Mouse (Mus musculus): ENCODE measurements around the gene 1190005I06Rik. TPM values are rescaled to one million over a fixed set of nuclear protein-coding genes. Genes with fewer than 3 reads are reported as not detected.

1190005I06Rik gene
- polyA plus RNA-seq, 1 experiment: 2.6 TPM

DNA sequence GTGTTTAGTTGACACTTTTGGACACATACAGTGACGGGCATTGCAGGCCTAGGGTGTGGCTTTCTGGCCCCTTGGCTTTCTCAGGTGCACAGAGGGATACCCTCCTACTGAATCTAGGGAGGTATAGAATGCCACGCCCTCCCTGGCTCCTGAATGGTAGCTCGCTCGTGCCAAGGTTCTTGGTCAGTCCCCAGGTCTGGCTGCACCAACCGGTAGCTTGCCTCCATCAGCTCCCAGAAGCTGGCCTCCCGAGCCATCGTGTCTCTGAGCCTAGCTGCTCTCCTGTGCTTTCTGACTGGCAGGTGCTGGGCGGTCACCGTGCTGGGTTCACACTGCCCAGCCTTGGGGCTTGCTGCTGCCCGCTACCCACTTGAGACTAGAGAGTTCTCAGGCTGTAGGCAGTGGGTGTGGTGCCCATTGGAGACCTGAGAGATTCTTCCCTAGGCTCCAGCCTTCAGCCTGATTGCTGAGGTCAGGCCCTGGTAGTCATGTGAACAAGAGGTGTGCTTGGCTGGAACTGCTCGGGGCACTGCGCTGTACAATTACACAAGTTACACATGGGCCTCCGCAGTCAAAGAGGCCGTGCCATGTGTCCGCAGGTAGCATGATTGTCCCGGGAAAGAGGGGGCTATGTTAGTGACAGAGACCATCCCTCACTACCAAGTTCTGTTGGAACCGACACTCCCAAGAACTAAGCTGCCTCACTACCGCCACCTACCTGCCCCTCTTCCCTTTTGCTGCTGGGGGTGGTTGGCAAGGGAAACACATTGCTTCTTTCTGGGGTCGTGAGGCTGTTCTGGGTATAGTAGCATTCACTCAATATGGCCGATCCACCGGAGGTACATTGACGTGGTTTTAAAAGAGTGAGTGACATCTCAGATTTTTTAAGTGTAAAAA is 85.6 kb downstream of the 1190005I06Rik start:
- Histone ChIP-seq H3K79me2 (ENCODE audit: control insufficient read depth, insufficient read depth) (peaks cover 26% of the 10 kb centered on the region), H3K4me3 (ENCODE audit: insufficient read depth, poor library complexity, severe bottlenecking) (no peak overlapping the region), H3K79me3 (ENCODE audit: low read depth) (no peaks in the 10 kb centered on the region), H3K36me3 (ENCODE audit: control insufficient read depth, insufficient read depth) (peaks cover 6% of the 10 kb centered on the region), H3ac (ENCODE audit: control insufficient read depth, insufficient read length, low read depth) (no peak overlapping the region), H3K27me3 (ENCODE audit: control insufficient read depth, insufficient read depth, insufficient read length) (no peaks in the 10 kb centered on the region)
- TF ChIP-seq MAX (IDR thresholded peaks at IDR 0.05): no peak
- peak; percentile 55 for TF ChIP-seq CTCF (IDR thresholded peaks at IDR 0.05; ENCODE audit: control insufficient read depth, insufficient read depth, insufficient read length)
- no peak for TF ChIP-seq MYOD1 (IDR thresholded peaks at IDR 0.05; ENCODE audit: control insufficient read depth, insufficient read length, low read depth)

DNA sequence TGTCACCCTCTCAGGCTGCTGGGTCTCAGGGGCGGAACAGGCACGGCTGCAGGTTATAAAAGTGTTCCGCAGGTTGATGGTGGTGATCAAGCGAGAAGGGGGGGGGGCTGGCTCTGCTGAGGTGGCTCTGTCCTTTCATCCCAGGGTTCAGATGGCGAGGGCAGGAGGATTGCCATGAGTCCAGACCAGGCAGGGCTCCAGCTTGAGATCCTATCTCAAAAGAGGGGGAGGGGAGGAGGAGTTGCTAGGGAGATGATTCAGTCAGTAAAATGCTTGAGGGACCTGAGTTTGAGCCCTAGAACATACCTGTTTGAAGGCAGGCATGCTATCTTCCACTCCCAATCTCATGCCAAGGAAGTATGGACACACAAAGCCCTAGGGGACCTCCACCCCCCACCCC is 86.9 kb downstream of the 1190005I06Rik start:
- H3K36me3 ChIP-seq (ENCODE audit: control insufficient read depth, insufficient read depth): no peaks in the 10 kb centered on the region
- peaks cover 31% of the 10 kb centered on the region for H3K79me2 ChIP-seq (ENCODE audit: control insufficient read depth, insufficient read depth)
- H3K4me3 ChIP-seq (ENCODE audit: insufficient read depth, poor library complexity, severe bottlenecking): no peak overlapping the region
- no peak overlapping the region for H3ac ChIP-seq (ENCODE audit: control insufficient read depth, insufficient read length, low read depth)
- TF ChIP-seq FOSL1 (IDR thresholded peaks at IDR 0.05; ENCODE audit: insufficient read depth, low read length, poor library complexity, severe bottlenecking) (no peak), MYOG (IDR thresholded peaks at IDR 0.05; ENCODE audit: control insufficient read depth, extremely low read depth, insufficient read length) (no peak), MAX (IDR thresholded peaks at IDR 0.05) (no peak), USF1 (IDR thresholded peaks at IDR 0.05; ENCODE audit: low read depth) (no peak), CEBPB (IDR thresholded peaks at IDR 0.05; ENCODE audit: low read depth) (no peak), CTCF (IDR thresholded peaks at IDR 0.05; ENCODE audit: control insufficient read depth, insufficient read depth, insufficient read length) (no peak), MYOD1 (IDR thresholded peaks at IDR 0.05; ENCODE audit: control insufficient read depth, insufficient read length, low read depth) (no peak)
- no peaks in the 10 kb centered on the region for H3K27me3 ChIP-seq (ENCODE audit: control insufficient read depth, insufficient read depth, insufficient read length)
- H3K79me3 ChIP-seq (ENCODE audit: low read depth): no peaks in the 10 kb centered on the region

DNA sequence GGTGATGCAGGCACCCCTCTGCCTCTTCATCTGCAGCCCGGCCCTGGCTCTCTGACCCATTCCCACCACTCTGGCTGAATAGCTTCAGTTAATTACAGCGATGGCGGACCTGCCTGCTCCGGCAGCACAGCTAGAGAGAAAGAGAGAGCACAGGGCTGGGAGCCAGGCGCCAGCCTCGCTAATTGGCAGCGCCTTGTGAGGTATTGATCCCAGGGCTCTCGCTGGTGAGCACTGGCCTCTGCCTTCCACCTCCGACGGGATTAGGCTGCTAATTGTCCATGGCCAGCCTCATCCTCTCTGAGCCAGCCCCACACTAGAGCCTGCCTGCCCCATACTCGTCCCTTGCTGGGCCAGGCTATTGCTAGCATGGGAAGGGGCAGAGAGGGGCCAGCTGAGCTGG is 87.8 kb downstream of the 1190005I06Rik start:
- Histone ChIP-seq H3K36me3 (ENCODE audit: control insufficient read depth, insufficient read depth) (peaks cover 3% of the 10 kb centered on the region), H3K4me3 (ENCODE audit: insufficient read depth, poor library complexity, severe bottlenecking) (no peak overlapping the region), H3ac (ENCODE audit: control insufficient read depth, insufficient read length, low read depth) (no peak overlapping the region), H3K79me2 (ENCODE audit: control insufficient read depth, insufficient read depth) (peaks cover 31% of the 10 kb centered on the region), H3K79me3 (ENCODE audit: low read depth) (no peaks in the 10 kb centered on the region), H3K27me3 (ENCODE audit: control insufficient read depth, insufficient read depth, insufficient read length) (no peaks in the 10 kb centered on the region)
- TF ChIP-seq CEBPB (IDR thresholded peaks at IDR 0.05; ENCODE audit: low read depth) (no peak), MAX (IDR thresholded peaks at IDR 0.05) (no peak), FOSL1 (IDR thresholded peaks at IDR 0.05; ENCODE audit: insufficient read depth, low read length, poor library complexity, severe bottlenecking) (no peak), CTCF (IDR thresholded peaks at IDR 0.05; ENCODE audit: control insufficient read depth, insufficient read depth, insufficient read length) (no peak), USF1 (IDR thresholded peaks at IDR 0.05; ENCODE audit: low read depth) (no peak), MYOD1 (IDR thresholded peaks at IDR 0.05; ENCODE audit: control insufficient read depth, insufficient read length, low read depth) (no peak), MYOG (IDR thresholded peaks at IDR 0.05; ENCODE audit: control insufficient read depth, extremely low read depth, insufficient read length) (no peak)

Other genes with a start within 250 kb of the 1190005I06Rik start
- gene Gins2, start 58.3 kb downstream of the 1190005I06Rik start, polyA plus RNA-seq (2012; fragmentation: generic; extraction: Trizol): 69.8 TPM
- 2.3 TPM for gene Gm27021, start 20.4 kb upstream of the 1190005I06Rik start, polyA plus RNA-seq (2012; fragmentation: generic; extraction: Trizol)
- 1,270 TPM for gene Cox4i1, start 20.6 kb upstream of the 1190005I06Rik start, polyA plus RNA-seq (2012; fragmentation: generic; extraction: Trizol)
- 240 TPM for gene Emc8, start 20.9 kb upstream of the 1190005I06Rik start, polyA plus RNA-seq (2012; fragmentation: generic; extraction: Trizol)
- not detected for gene Irf8, start 88.7 kb upstream of the 1190005I06Rik start, polyA plus RNA-seq (2012; fragmentation: generic; extraction: Trizol)

All from C2C12 (cell line).